8 mouse cellular contexts compared by ENCODE assay signal in genomic region chr11:106159921-106160840, GRCm38 (mm10). TPM values are rescaled to one million over a fixed set of nuclear protein-coding genes. Genes with fewer than 3 reads are reported as not detected.
DNase-seq lines count a peak whose midpoint lies in the region; ATAC-seq lines count a peak whose summit lies in the region.

No protein-coding gene starts in this region.

- WGBS in limb, embryonic 11.5 days: under 1% methylated on average over 87 of the region's 106 CpGs
- WGBS in midbrain, embryonic 12.5 days: under 1% methylated on average over 105 of the region's 106 CpGs

- ATAC-seq in limb, embryonic 11.5 days (ENCODE audit: insufficient number of reproducible peaks, low FRiP score, low TSS enrichment, low read depth): peak; percentile 53; the same call in 1 of the 2 replicates
- ATAC-seq in midbrain, embryonic 12.5 days (ENCODE audit: low FRiP score, low read depth): peak; percentile 64

- peaks cover 20% of the 10 kb centered on the region for H3K4me1 ChIP-seq in limb, embryonic 11.5 days (ENCODE audit: control insufficient read depth, insufficient read depth, low read length)
- peaks cover 32% of the 10 kb centered on the region for H3K4me1 ChIP-seq in midbrain, embryonic 12.5 days

- no peaks in the 10 kb centered on the region for H3K27me3 ChIP-seq in limb, embryonic 11.5 days (ENCODE audit: control insufficient read depth, insufficient read depth, low read length)
- no peaks in the 10 kb centered on the region for H3K27me3 ChIP-seq in midbrain, embryonic 12.5 days

- H3K36me3 ChIP-seq in limb, embryonic 11.5 days (ENCODE audit: control insufficient read depth, insufficient read depth, low read length): peaks cover 13% of the 10 kb centered on the region
- H3K36me3 ChIP-seq in midbrain, embryonic 12.5 days: peaks cover 42% of the 10 kb centered on the region

- H3K4me3 ChIP-seq in limb, embryonic 11.5 days (ENCODE audit: low read depth, low read length): peak overlapping the region; percentile 75
- H3K4me3 ChIP-seq in midbrain, embryonic 12.5 days: peak overlapping the region; percentile 87

- no peaks in the 10 kb centered on the region for H3K9me3 ChIP-seq in limb, embryonic 11.5 days (ENCODE audit: control insufficient read depth, low read length)
- no peaks in the 10 kb centered on the region for H3K9me3 ChIP-seq in midbrain, embryonic 12.5 days

- peak overlapping the region; percentile 98 for H3K9ac ChIP-seq in limb, embryonic 11.5 days (ENCODE audit: low read length)
- H3K9ac ChIP-seq in midbrain, embryonic 12.5 days (replicated peaks): peak overlapping the region; percentile 92

- peak; percentile 77 to 88 for DNase-seq in left cerebral cortex, adult 18-20 months (ENCODE audit: low spot score in 2 of 2)
- no peak for DNase-seq in left cerebral cortex, adult 11 months (ENCODE audit: low spot score)
- peak; percentile 90 for DNase-seq in embryo, embryonic 11 days
- DNase-seq in heart, adult 18-20 months: peak; percentile 79 to 83
- peak; percentile 49 for DNase-seq in kidney, adult 11 months
- peak; percentile 88 for DNase-seq in limb, embryonic 11.5 days (ENCODE audit: low spot score)
- DNase-seq in spleen, adult 12 weeks (ENCODE audit: low spot score): peak; percentile 50

- peak overlapping the region; percentile 100 for H3K27ac ChIP-seq in limb, embryonic 11.5 days (replicated peaks; ENCODE audit: low read depth, low read length)
- peak overlapping the region; percentile 96 for H3K27ac ChIP-seq in midbrain, embryonic 12.5 days (replicated peaks)

- peak overlapping the region; percentile 78 for H3K4me2 ChIP-seq in limb, embryonic 11.5 days (ENCODE audit: low read depth, severe bottlenecking)
- H3K4me2 ChIP-seq in midbrain, embryonic 12.5 days (replicated peaks): peak overlapping the region; percentile 95

RNA-seq across cellular contexts. Expression of gene Gm10840, which starts 0.5 kb away (rescaled TPM):
- total RNA-seq in left cerebral cortex, adult 18-20 months (2021): 1 to 10 TPM in 1 of 2 experiments, not detected in 1; 1.6 TPM
- total RNA-seq in heart, adult 18-20 months (2021): not detected
- 0.64 TPM in 1 of 2 replicates, not detected in the other for polyA plus RNA-seq in limb, embryonic 11.5 days (2014; fragmentation: Nextera tagmentation; extraction: Ambion mirVana)
- polyA plus RNA-seq in midbrain, embryonic 12.5 days (2016; fragmentation: Nextera tagmentation; extraction: Ambion mirVana): 0.78 TPM in 1 of 2 replicates, not detected in the other

RNA-seq across cellular contexts. Expression of gene Limd2, which starts 0.5 kb away (rescaled TPM):
- 10 to 100 TPM; 94.9 to 97.0 TPM for total RNA-seq in left cerebral cortex, adult 18-20 months (2021)
- total RNA-seq in heart, adult 18-20 months (2021): 10 to 100 TPM in 1 of 2 experiments, 1 to 10 TPM in 1; 3.5 to 12.3 TPM
- polyA plus RNA-seq in limb, embryonic 11.5 days (2014; fragmentation: Nextera tagmentation; extraction: Ambion mirVana): 516 and 591 TPM in 2 replicates
- polyA plus RNA-seq in midbrain, embryonic 12.5 days (2016; fragmentation: Nextera tagmentation; extraction: Ambion mirVana): 278 and 309 TPM in 2 replicates

RNA-seq across cellular contexts. Expression of gene Strada, which starts 41.8 kb away (rescaled TPM):
- 10 to 100 TPM; 24.8 to 29.8 TPM for total RNA-seq in left cerebral cortex, adult 18-20 months (2021)
- 1 to 10 TPM; 6.2 to 8.0 TPM for total RNA-seq in heart, adult 18-20 months (2021)
- 36.7 and 40.0 TPM in 2 replicates for polyA plus RNA-seq in limb, embryonic 11.5 days (2014; fragmentation: Nextera tagmentation; extraction: Ambion mirVana)
- polyA plus RNA-seq in midbrain, embryonic 12.5 days (2016; fragmentation: Nextera tagmentation; extraction: Ambion mirVana): 33.6 and 40.9 TPM in 2 replicates

RNA-seq across cellular contexts. Expression of gene Ccdc47, which starts 56.0 kb away (rescaled TPM):
- 10 to 100 TPM; 84.2 to 91.5 TPM for total RNA-seq in left cerebral cortex, adult 18-20 months (2021)
- 10 to 100 TPM; 70.0 to 74.0 TPM for total RNA-seq in heart, adult 18-20 months (2021)
- 53.5 and 68.1 TPM in 2 replicates for polyA plus RNA-seq in limb, embryonic 11.5 days (2014; fragmentation: Nextera tagmentation; extraction: Ambion mirVana)
- polyA plus RNA-seq in midbrain, embryonic 12.5 days (2016; fragmentation: Nextera tagmentation; extraction: Ambion mirVana): 79.2 and 85.9 TPM in 2 replicates

RNA-seq across cellular contexts. Expression of gene Ddx42, which starts 56.5 kb away (rescaled TPM):
- total RNA-seq in left cerebral cortex, adult 18-20 months (2021): 10 to 100 TPM; 64.4 to 68.0 TPM
- total RNA-seq in heart, adult 18-20 months (2021): 10 to 100 TPM; 24.1 to 26.7 TPM
- 96.6 and 110 TPM in 2 replicates for polyA plus RNA-seq in limb, embryonic 11.5 days (2014; fragmentation: Nextera tagmentation; extraction: Ambion mirVana)
- polyA plus RNA-seq in midbrain, embryonic 12.5 days (2016; fragmentation: Nextera tagmentation; extraction: Ambion mirVana): 113 and 120 TPM in 2 replicates

Comparison
In these comparisons a context has a peak if more than half of its experiments do, and no peak if none do; other contexts are left out.
1. RNA of gene Limd2, which starts 0.5 kb away (total RNA-seq): 94.9 to 97.0 TPM in left cerebral cortex, adult 18-20 months; 3.5 to 12.3 TPM in heart, adult 18-20 months; every median in the first group is over 4 times any median in the second.